Mouse (Mus musculus): Measurements from ENCODE around the gene Dap. TPM values are rescaled to one million over a fixed set of nuclear protein-coding genes. Genes with fewer than 3 reads are reported as not detected.

The Dap gene
- polyA plus RNA-seq, 1 experiment from 2014 or later, result 40.4 TPM

GRCm38 (mm10) chr15:31239713-31240112 is 15.6 kb downstream of the Dap start:
- peaks cover 31% of the 10 kb centered on the region for H3K36me3 ChIP-seq
- H3K9me3 ChIP-seq (replicated peaks), result no peaks in the 10 kb centered on the region
- ATAC-seq (ENCODE audit: low read depth), result no peak
- 78% methylated on average over 13 of the region's 13 CpGs for WGBS (ENCODE audit: insufficient replicate concordance)
- DNase-seq, result no peak
- H3K4me3 ChIP-seq (replicated peaks), result no peak overlapping the region
- no peak overlapping the region for H3K4me2 ChIP-seq
- peaks cover 40% of the 10 kb centered on the region for H3K4me1 ChIP-seq (replicated peaks)
- H3K27me3 ChIP-seq, result no peaks in the 10 kb centered on the region
- H3K9ac ChIP-seq, result no peak overlapping the region
- no peak overlapping the region for H3K27ac ChIP-seq

DNA sequence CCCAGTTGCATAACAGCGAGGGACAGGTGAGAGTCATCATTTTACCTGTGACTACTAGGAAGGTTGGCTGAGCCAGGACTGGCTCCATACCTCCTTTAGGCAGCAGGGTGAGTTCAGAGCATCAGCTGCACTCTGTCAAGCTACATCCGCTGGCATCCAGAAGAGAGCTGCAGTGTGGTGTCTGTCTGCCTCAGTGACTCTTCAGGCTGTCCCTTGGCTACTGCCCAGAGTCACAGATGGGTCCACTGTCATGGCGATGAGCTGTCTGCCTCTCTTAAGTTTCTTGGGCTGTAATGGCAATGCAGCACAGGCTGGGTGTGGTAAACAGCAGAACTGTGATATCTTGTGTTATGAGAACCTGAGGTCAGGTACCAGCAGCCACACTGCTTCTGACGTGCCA is 16.1 kb downstream of the Dap start:
- peaks cover 35% of the 10 kb centered on the region for H3K4me1 ChIP-seq (replicated peaks)
- H3K27ac ChIP-seq, result no peak overlapping the region
- no peak for DNase-seq
- no peak for ATAC-seq (ENCODE audit: low read depth)
- no peak overlapping the region for H3K4me3 ChIP-seq (replicated peaks)
- H3K36me3 ChIP-seq, result peaks cover 31% of the 10 kb centered on the region
- no peaks in the 10 kb centered on the region for H3K9me3 ChIP-seq (replicated peaks)
- 83% methylated on average over 4 of the region's 4 CpGs for WGBS (ENCODE audit: insufficient replicate concordance)
- no peaks in the 10 kb centered on the region for H3K27me3 ChIP-seq
- H3K4me2 ChIP-seq, result no peak overlapping the region
- H3K9ac ChIP-seq, result no peak overlapping the region

GRCm38 (mm10) chr15:31243260-31243659 is 19.1 kb downstream of the Dap start:
- H3K27me3 ChIP-seq, result no peaks in the 10 kb centered on the region
- H3K4me3 ChIP-seq (replicated peaks), result no peak overlapping the region
- H3K9me3 ChIP-seq (replicated peaks), result no peaks in the 10 kb centered on the region
- no peak overlapping the region for H3K9ac ChIP-seq
- DNase-seq, result no peak
- WGBS (ENCODE audit: insufficient replicate concordance), result 40% methylated on average over 10 of the region's 10 CpGs
- peak; percentile 12; the same call in 1 of the 2 replicates for ATAC-seq (ENCODE audit: low read depth)
- H3K36me3 ChIP-seq, result peaks cover 27% of the 10 kb centered on the region
- H3K27ac ChIP-seq, result no peak overlapping the region
- no peak overlapping the region for H3K4me2 ChIP-seq
- peaks cover 12% of the 10 kb centered on the region for H3K4me1 ChIP-seq (replicated peaks)

GRCm38 (mm10) chr15:31244696-31245445 is 20.8 kb downstream of the Dap start:
- no peak overlapping the region for H3K4me2 ChIP-seq
- DNase-seq, result no peak
- H3K9me3 ChIP-seq (replicated peaks), result no peaks in the 10 kb centered on the region
- H3K9ac ChIP-seq, result no peak overlapping the region
- no peak overlapping the region for H3K27ac ChIP-seq
- peaks cover 21% of the 10 kb centered on the region for H3K4me1 ChIP-seq (replicated peaks)
- 78% methylated on average over 17 of the region's 17 CpGs for WGBS (ENCODE audit: insufficient replicate concordance)
- no peak overlapping the region for H3K4me3 ChIP-seq (replicated peaks)
- ATAC-seq (ENCODE audit: low read depth), result no peak
- H3K36me3 ChIP-seq, result peaks cover 24% of the 10 kb centered on the region
- H3K27me3 ChIP-seq, result no peaks in the 10 kb centered on the region

DNA sequence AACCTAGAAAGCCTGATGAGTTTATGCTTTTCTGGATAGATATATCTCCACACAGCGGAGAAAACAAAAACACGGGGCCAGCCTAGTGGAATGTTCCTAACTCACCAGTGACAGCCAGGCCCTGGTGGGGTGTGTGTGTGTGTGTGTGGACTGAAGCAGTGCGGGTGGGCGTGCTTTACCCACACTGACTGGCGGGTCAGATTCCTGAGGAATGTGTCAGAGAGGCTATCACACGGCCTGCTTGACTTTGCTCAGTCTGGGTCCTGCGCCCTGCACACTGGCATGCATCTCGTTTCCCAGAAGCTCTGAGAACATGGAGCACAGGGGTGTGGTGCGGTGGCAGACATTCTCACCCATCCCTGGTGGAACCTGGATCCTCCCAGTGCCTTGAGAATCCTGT is 21.8 kb downstream of the Dap start:
- Histone ChIP-seq H3K27me3 (no peaks in the 10 kb centered on the region), H3K36me3 (peaks cover 13% of the 10 kb centered on the region), H3K4me1 (replicated peaks) (peaks cover 32% of the 10 kb centered on the region), H3K4me2 (no peak overlapping the region), H3K9me3 (replicated peaks) (no peaks in the 10 kb centered on the region), H3K27ac (no peak overlapping the region), H3K9ac (no peak overlapping the region), H3K4me3 (replicated peaks) (no peak overlapping the region)
- ATAC-seq (ENCODE audit: low read depth) (no peak), DNase-seq (no peak)
- WGBS (ENCODE audit: insufficient replicate concordance), result 73% methylated on average over 9 of the region's 9 CpGs

GRCm38 (mm10) chr15:31247035-31247434 is 22.9 kb downstream of the Dap start:
- H3K27ac ChIP-seq, result no peak overlapping the region
- H3K9me3 ChIP-seq (replicated peaks), result no peaks in the 10 kb centered on the region
- DNase-seq, result no peak
- no peaks in the 10 kb centered on the region for H3K27me3 ChIP-seq
- no peak overlapping the region for H3K4me3 ChIP-seq (replicated peaks)
- peaks cover 3% of the 10 kb centered on the region for H3K36me3 ChIP-seq
- H3K9ac ChIP-seq, result no peak overlapping the region
- no peak for ATAC-seq (ENCODE audit: low read depth)
- H3K4me2 ChIP-seq, result no peak overlapping the region
- WGBS (ENCODE audit: insufficient replicate concordance), result 81% methylated on average over 9 of the region's 9 CpGs
- H3K4me1 ChIP-seq (replicated peaks), result peaks cover 43% of the 10 kb centered on the region

GRCm38 (mm10) chr15:31248882-31249281 is 24.8 kb downstream of the Dap start:
- 33% methylated on average over 7 of the region's 7 CpGs for WGBS (ENCODE audit: insufficient replicate concordance)
- Histone ChIP-seq H3K9ac (no peak overlapping the region), H3K36me3 (no peaks in the 10 kb centered on the region), H3K27ac (no peak overlapping the region), H3K9me3 (replicated peaks) (no peaks in the 10 kb centered on the region), H3K27me3 (no peaks in the 10 kb centered on the region), H3K4me3 (replicated peaks) (no peak overlapping the region), H3K4me1 (replicated peaks) (peaks cover 51% of the 10 kb centered on the region), H3K4me2 (no peak overlapping the region)
- DNase-seq, result no peak
- ATAC-seq (ENCODE audit: low read depth), result no peak

DNA sequence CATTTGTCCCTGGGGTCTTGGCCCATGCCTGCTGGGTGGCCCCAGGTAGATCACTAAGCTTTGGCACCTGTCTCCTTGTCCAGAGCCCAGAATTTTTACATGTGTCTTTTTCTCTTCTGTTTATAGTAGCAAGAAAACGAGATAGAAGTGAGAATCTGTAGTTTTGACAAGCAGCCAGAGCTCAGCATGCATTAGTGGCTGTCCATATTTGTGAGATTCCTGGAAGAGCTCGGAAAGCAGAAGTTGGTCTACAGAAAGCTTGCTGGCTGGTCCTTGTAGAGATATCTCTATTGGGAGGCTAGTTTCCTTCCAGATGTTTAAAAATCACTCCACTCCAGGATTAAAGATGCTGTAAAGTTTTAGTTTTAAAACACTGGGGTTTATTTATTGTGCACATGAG is 25.9 kb downstream of the Dap start:
- ATAC-seq (ENCODE audit: low read depth) (no peak), DNase-seq (no peak)
- Histone ChIP-seq H3K4me2 (no peak overlapping the region), H3K27me3 (no peaks in the 10 kb centered on the region), H3K27ac (no peak overlapping the region), H3K36me3 (no peaks in the 10 kb centered on the region), H3K9ac (no peak overlapping the region), H3K4me3 (replicated peaks) (no peak overlapping the region), H3K4me1 (replicated peaks) (peaks cover 51% of the 10 kb centered on the region), H3K9me3 (replicated peaks) (no peaks in the 10 kb centered on the region)
- WGBS (ENCODE audit: insufficient replicate concordance), result 35% methylated on average over 2 of the region's 2 CpGs

DNA sequence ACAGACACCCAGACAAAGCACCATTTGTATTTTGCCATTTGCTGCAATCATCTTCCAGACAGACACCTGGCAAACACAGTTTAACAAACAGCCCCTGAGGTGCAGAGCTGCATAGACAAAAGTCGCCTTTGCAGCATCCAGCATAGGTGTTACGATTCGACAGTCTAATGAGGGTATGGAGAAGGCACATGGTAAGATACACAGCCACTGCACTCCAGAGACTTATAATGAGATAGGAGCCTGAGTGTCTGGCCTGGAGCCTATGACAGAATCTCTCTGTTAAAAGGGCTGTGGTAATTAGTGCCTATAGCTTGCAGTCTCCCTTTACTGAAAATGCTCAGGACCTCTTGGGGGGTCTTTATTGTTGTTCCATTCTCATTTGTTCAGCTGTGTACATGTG is 26.6 kb downstream of the Dap start:
- WGBS (ENCODE audit: insufficient replicate concordance), result 83% methylated on average over 3 of the region's 3 CpGs
- no peak for ATAC-seq (ENCODE audit: low read depth)
- no peak overlapping the region for H3K27ac ChIP-seq
- no peaks in the 10 kb centered on the region for H3K36me3 ChIP-seq
- no peak for DNase-seq
- H3K9me3 ChIP-seq (replicated peaks), result no peaks in the 10 kb centered on the region
- no peak overlapping the region for H3K4me2 ChIP-seq
- H3K4me1 ChIP-seq (replicated peaks), result peaks cover 51% of the 10 kb centered on the region
- no peak overlapping the region for H3K4me3 ChIP-seq (replicated peaks)
- H3K27me3 ChIP-seq, result no peaks in the 10 kb centered on the region
- no peak overlapping the region for H3K9ac ChIP-seq

- Histone ChIP-seq H3K36me3 (no peaks in the 10 kb centered on the region), H3K27ac (no peak overlapping the region), H3K9me3 (replicated peaks) (no peaks in the 10 kb centered on the region), H3K9ac (no peak overlapping the region), H3K27me3 (no peaks in the 10 kb centered on the region), H3K4me2 (no peak overlapping the region), H3K4me3 (replicated peaks) (no peak overlapping the region), H3K4me1 (replicated peaks) (peaks cover 51% of the 10 kb centered on the region)
- no peak for ATAC-seq (ENCODE audit: low read depth)
- no peak for DNase-seq
- WGBS (ENCODE audit: insufficient replicate concordance), result 74% methylated on average over 6 of the region's 6 CpGs
These were observed 27.1 kb downstream of the Dap start for GRCm38 (mm10) chr15:31251189-31251588.

DNA sequence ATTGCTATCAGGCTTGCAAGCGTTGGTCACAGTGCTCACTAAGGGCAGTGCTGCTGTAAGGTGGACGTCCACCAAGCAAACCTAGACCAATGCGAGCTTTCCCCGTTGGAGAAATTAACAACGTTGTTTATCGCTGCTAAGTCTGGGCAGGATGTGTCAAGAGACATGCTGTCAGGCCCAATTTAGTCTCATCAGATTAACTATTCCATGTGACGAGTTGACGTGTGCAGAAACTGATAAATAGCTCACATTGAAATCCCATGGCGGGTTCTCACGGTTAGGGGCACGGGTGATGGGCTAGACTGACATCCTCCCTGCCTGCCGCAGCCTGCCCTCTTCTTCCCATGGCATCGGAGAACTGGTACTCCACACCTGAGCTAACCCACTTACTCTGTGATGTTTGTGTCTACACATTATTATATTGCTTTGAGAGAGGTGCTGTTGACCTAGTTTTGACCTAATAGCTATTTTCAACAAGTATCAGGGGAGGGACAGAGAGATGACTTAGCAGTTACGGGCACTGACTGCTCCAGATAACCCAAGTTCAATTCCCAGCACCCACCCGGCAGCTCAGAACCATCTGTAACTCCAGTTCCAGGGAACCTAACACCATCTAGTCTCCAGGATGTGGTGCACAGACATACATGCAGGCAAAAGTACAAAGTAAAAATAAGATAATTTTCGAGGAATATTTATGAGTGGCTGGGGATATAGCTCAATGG is 28.6 kb downstream of the Dap start:
- DNase-seq (no peak), ATAC-seq (ENCODE audit: low read depth) (peak; percentile 74)
- no peaks in the 10 kb centered on the region for H3K36me3 ChIP-seq
- peaks cover 56% of the 10 kb centered on the region for H3K4me1 ChIP-seq (replicated peaks)
- 47% methylated on average over 16 of the region's 16 CpGs for WGBS (ENCODE audit: insufficient replicate concordance)
- H3K9me3 ChIP-seq (replicated peaks), result no peaks in the 10 kb centered on the region
- no peaks in the 10 kb centered on the region for H3K27me3 ChIP-seq
- no peak overlapping the region for H3K4me3 ChIP-seq (replicated peaks)
- no peak overlapping the region for H3K9ac ChIP-seq
- H3K27ac ChIP-seq, result peak overlapping the region; percentile 39; the same call in 1 of the 2 replicates
- H3K4me2 ChIP-seq, result no peak overlapping the region; the same call in 1 of the 2 replicates

- no peaks in the 10 kb centered on the region for H3K36me3 ChIP-seq
- no peaks in the 10 kb centered on the region for H3K9me3 ChIP-seq (replicated peaks)
- H3K9ac ChIP-seq, result no peak overlapping the region
- no peak for ATAC-seq (ENCODE audit: low read depth)
- no peak for DNase-seq
- H3K4me2 ChIP-seq, result no peak overlapping the region
- 60% methylated on average over 8 of the region's 8 CpGs for WGBS (ENCODE audit: insufficient replicate concordance)
- H3K4me1 ChIP-seq (replicated peaks), result peaks cover 57% of the 10 kb centered on the region
- H3K4me3 ChIP-seq (replicated peaks), result no peak overlapping the region
- H3K27me3 ChIP-seq, result no peaks in the 10 kb centered on the region
- H3K27ac ChIP-seq, result no peak overlapping the region
These were observed 29.3 kb downstream of the Dap start for GRCm38 (mm10) chr15:31253380-31253779.
